Mouse (Mus musculus): ENCODE measurements around the gene Sohlh2.

Sohlh2 gene

GRCm38 (mm10) chr3:55248508-55248907, 66.7 kb downstream of the Sohlh2 start:
- in situ Hi-C loops (cut with MboI; ENCODE audit: low pct_unique_long_range_greater_than_20kb in 1 of 2, low sequenced_read_pairs in 2 of 2, unreplicated experiment in 1 of 2): no loop called here

DNA sequence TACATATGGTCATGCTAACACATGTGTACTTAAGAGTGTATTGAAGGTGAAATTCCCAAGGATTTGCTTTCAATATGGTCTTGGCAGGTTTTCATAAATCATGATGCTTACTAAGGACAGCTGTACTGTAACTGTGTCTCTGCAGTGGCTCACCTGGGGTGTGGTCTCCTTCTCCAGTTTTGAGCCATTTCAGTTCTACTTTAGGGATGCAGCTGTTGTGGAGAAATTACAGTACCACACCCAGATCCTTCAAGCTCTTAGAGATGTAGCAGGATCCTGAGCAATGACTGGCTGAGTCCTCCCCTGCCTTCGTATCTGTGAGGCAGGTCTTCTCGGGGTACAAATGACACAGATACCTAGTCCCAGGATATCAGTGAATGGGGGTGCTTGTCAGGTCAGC, 68.8 kb downstream of the Sohlh2 start:
- in situ Hi-C loops (cut with MboI; ENCODE audit: low pct_unique_long_range_greater_than_20kb in 1 of 2, low sequenced_read_pairs in 2 of 2, unreplicated experiment in 1 of 2): no loop called here

Measured in mouse embryonic stem cell (cell line).